Mouse (Mus musculus) kidney, embryonic 15.5 days (tissue): ENCODE measurements around the gene Rpp14. TPM values are rescaled to one million over a fixed set of nuclear protein-coding genes. Genes with fewer than 3 reads are reported as not detected.
A peak's percentile ranks its signal among the peaks of the same experiment; 100 is the strongest.

Experiments
- ATAC-seq: fragments of 200-750 bp; cut with Nextera tagmentation; replicated peaks from 2 replicates; pipeline ENCODE4 v1.8.0; 2017; ENCODE audit warnings: moderate TSS enrichment; ENCODE audit not compliant: low FRiP score
- H3K27ac ChIP-seq: fragments of 300-500 bp; sonication (generic); 2 replicates; pipeline ENCODE4 v1.5.1; 2015; ENCODE audit warnings: mild to moderate bottlenecking, inconsistent platforms
- H3K27me3 ChIP-seq: fragments of 300-500 bp; sonication (generic); 2 replicates; pipeline ENCODE4 v1.6.1; 2015; ENCODE audit warnings: inconsistent platforms
- H3K36me3 ChIP-seq: fragments of 300-500 bp; sonication (generic); 2 replicates; pipeline ENCODE4 v1.6.1; 2015; ENCODE audit warnings: inconsistent platforms
- H3K4me1 ChIP-seq: fragments of 300-500 bp; sonication (generic); 2 replicates; pipeline ENCODE4 v1.6.1; 2015; ENCODE audit warnings: inconsistent platforms
- H3K4me2 ChIP-seq: fragments of 300-500 bp; sonication (generic); 2 replicates; pipeline ENCODE4 v1.6.1; 2015; ENCODE audit warnings: moderate library complexity, mild to moderate bottlenecking, inconsistent platforms
- H3K4me3 ChIP-seq: fragments of 300-500 bp; sonication (generic); replicated peaks from 2 replicates; pipeline ENCODE4 v1.5.1; 2015; ENCODE audit warnings: mild to moderate bottlenecking, inconsistent platforms
- H3K9ac ChIP-seq: fragments of 300-500 bp; sonication (generic); 2 replicates; pipeline ENCODE4 v1.6.1; 2015; ENCODE audit warnings: mild to moderate bottlenecking, inconsistent platforms
- H3K9me3 ChIP-seq: fragments of 300-500 bp; sonication (generic); replicated peaks from 2 replicates; pipeline ENCODE4 v1.6.1; 2016; ENCODE audit warnings: inconsistent platforms
- WGBS: fragments of 180-500 bp; shearing (Covaris S2); methylation state at CpG from one replicate; pipeline ENCODE4 v1.1.7; 2015; ENCODE audit warnings: mixed read lengths; 5-methylcytosine and 5-hydroxymethylcytosine counted together
- polyA plus RNA-seq: library from polyadenylated mRNA; unstranded; fragments of >200 nt; fragmentation: Nextera tagmentation; extraction: Ambion mirVana; gene quantifications from 2 replicates; pipeline ENCODE4 v1.2.1, GENCODE M21; 2015

Gene Rpp14
- polyA plus RNA-seq, 1 experiment from 2014 or later = 53.0 TPM

DNA sequence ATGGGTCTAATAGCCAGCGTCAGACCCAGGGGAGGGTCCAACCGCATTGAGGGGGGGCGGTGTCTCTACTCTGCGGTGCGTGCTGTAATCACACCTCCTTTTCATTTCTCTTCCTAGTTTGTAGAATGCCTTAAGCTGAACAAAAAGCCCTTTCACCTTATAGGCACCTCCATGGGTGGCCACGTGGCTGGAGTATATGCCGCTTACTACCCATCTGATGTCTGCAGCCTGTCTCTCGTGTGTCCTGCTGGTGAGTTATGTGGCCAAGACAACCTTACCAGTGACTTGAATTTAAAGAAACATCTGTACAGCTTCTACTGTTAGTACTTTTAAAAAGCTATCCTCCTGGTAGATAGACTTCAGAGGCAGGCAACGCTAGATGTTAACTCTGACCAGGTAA lies 37.6 kb upstream of the Rpp14 start:
- no peak overlapping the region for H3K4me3 ChIP-seq
- peaks cover 23% of the 10 kb centered on the region for H3K36me3 ChIP-seq
- H3K4me1 ChIP-seq = no peaks in the 10 kb centered on the region
- H3K27me3 ChIP-seq = no peaks in the 10 kb centered on the region
- no peak for ATAC-seq
- WGBS = 92% methylated on average over 9 of the region's 9 CpGs
- no peaks in the 10 kb centered on the region for H3K9me3 ChIP-seq
- no peak overlapping the region for H3K27ac ChIP-seq
- H3K4me2 ChIP-seq = no peak overlapping the region
- no peak overlapping the region for H3K9ac ChIP-seq

DNA sequence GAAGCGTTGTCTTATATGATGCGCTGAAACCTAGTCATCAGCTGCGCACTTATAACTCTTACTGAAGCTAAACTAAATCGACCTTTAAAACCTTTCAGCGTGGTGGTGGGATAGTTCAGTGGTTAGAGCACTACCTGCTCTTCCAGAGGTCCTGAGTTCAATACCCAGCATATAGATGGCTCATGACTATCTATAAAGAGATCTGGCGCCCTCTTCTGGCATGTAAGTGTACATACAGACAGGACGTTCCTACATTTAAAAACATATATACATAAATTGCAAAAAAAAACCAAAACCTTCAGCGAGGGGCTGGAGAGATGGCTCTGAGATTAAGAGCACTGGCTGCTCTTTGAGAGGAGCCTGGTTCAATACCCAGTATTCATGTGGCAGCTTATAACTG lies 35.8 kb upstream of the Rpp14 start:
- H3K9me3 ChIP-seq = no peaks in the 10 kb centered on the region

DNA sequence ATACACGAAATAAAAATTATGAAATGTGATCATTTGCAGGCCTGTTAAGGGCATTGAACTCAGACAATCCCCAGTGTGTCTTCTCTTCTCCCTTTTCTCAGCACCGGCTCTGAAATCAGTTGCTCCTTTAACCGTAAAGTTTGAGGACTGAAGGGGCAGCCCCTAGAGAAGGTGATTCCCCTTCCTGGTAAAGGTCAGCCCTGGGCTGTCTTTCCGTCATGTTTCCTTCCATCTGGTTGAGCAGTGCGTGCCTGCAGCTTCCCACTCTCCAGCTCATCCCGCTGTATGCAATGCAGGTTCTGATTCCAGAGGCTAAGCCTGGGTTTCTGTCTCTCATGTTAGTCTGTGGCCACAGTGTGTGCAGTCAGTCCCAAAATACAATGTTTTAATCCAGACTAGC lies 35.4 kb upstream of the Rpp14 start:
- ATAC-seq = no peak
- Histone ChIP-seq H3K9me3 (no peaks in the 10 kb centered on the region), H3K36me3 (peaks cover 32% of the 10 kb centered on the region), H3K4me2 (no peak overlapping the region), H3K4me3 (no peak overlapping the region), H3K4me1 (no peaks in the 10 kb centered on the region), H3K27me3 (no peaks in the 10 kb centered on the region), H3K27ac (no peak overlapping the region), H3K9ac (no peak overlapping the region)
- 87% methylated on average over 6 of the region's 6 CpGs for WGBS

More for the DNA sequence above, 35.8 kb upstream of the Rpp14 start:
- Histone ChIP-seq H3K4me1 (no peaks in the 10 kb centered on the region), H3K4me3 (no peak overlapping the region), H3K4me2 (no peak overlapping the region), H3K36me3 (peaks cover 27% of the 10 kb centered on the region), H3K27me3 (no peaks in the 10 kb centered on the region), H3K9ac (no peak overlapping the region), H3K27ac (no peak overlapping the region)
- no peak for ATAC-seq
- WGBS = 67% methylated on average over 8 of the region's 8 CpGs

DNA sequence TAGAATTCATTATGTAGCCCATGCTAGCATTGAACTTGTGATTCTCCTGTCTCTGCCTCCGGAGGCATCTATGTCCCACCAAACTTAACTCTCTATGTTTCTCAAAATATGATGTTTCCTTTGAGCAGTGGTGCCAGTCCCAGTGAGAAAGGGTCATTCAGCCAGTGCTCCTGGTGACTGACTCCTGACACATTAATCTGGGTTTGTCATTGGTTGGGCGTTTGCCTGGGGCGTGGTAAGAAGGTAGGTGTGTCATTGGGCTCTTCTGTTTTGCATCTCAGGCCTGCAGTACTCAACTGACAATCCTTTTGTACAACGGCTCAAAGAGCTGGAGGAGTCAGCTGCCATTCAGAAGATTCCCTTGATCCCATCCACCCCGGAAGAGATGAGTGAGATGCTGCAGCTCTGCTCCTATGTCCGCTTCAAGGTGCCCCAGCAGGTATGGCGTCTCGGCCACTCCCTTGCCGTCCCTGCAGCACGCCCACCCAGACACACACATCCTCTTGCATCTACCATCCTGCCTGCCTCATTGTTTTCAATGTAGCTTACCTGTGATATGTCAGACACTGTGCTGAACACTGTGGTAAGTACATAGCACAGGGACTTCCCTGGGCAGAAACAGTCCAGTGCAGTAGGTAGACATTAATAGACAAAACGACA lies 34.9 kb upstream of the Rpp14 start:
- Histone ChIP-seq H3K36me3 (peaks cover 37% of the 10 kb centered on the region), H3K27me3 (no peaks in the 10 kb centered on the region), H3K9ac (no peak overlapping the region), H3K4me1 (no peaks in the 10 kb centered on the region), H3K4me3 (no peak overlapping the region), H3K27ac (no peak overlapping the region), H3K4me2 (no peak overlapping the region), H3K9me3 (no peaks in the 10 kb centered on the region)
- WGBS = 86% methylated on average over 11 of the region's 11 CpGs
- ATAC-seq = no peak

DNA sequence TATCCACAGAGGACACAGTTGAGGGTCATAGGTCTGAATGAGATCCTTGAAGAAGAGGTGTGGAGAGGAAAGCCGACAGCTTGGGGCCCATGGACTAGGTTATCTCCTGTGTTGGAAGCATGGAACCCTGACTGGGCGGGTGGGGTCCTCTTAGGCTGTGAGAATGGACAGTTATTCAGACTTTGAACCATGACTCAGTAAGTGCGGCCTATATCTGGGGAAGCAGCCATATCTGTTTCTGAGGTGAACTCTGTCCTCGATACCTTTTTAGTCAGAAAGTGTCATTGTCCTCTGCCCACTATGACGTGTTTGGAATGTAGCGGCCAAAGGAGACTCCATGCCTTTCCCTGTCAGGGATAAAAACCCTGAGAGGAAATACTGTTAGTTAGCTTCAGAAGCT lies 33.3 kb upstream of the Rpp14 start:
- Histone ChIP-seq H3K27ac (no peak overlapping the region), H3K4me2 (no peak overlapping the region), H3K4me3 (no peak overlapping the region), H3K27me3 (no peaks in the 10 kb centered on the region), H3K9me3 (no peaks in the 10 kb centered on the region), H3K36me3 (peaks cover 38% of the 10 kb centered on the region), H3K4me1 (no peaks in the 10 kb centered on the region), H3K9ac (no peak overlapping the region)
- no peak for ATAC-seq
- 94% methylated on average over 6 of the region's 6 CpGs for WGBS

DNA sequence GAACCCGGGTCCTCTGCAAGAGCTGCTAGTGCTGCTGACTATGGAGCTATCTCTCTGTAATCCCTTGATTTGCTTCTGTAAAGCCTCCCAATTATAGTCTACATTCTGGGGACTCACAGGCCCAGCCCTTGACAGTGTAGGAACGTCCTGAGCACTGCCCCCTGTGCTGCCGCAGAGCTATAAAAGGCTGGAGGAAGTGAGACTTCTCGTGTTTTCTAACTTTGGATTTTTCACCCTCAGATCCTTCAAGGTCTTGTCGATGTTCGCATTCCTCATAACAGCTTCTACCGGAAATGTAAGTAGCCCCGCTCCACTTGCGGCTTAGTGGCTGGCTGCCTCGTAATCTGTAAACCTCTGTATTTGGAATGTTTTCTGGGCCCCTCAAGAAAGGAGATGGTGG lies 30.8 kb upstream of the Rpp14 start:
- no peaks in the 10 kb centered on the region for H3K9me3 ChIP-seq
- H3K27me3 ChIP-seq = no peaks in the 10 kb centered on the region
- 90% methylated on average over 10 of the region's 10 CpGs for WGBS
- no peaks in the 10 kb centered on the region for H3K4me1 ChIP-seq
- H3K36me3 ChIP-seq = peaks cover 28% of the 10 kb centered on the region
- no peak overlapping the region for H3K9ac ChIP-seq
- ATAC-seq = no peak
- H3K4me3 ChIP-seq = no peak overlapping the region
- no peak overlapping the region for H3K4me2 ChIP-seq
- no peak overlapping the region for H3K27ac ChIP-seq

DNA sequence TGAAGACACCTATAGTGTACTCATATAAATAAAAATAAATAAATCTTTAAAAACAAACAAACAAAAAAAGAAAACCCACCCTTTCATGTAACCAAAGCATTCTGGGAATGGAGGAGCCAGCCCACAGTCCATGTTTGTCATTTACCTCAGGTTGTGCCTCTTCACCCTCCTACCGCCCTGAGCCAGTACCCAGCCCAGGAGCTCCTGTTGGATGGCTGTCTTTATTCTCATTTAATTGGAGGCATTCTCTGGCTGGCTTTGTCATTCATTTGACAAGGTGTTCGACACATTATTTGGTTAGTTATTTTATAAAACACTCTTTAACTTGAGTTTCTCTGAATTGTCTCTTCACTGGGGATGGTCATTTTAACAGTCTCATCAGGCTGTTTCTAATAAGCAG lies 28.3 kb upstream of the Rpp14 start:
- WGBS = 95% methylated on average over 2 of the region's 2 CpGs

DNA sequence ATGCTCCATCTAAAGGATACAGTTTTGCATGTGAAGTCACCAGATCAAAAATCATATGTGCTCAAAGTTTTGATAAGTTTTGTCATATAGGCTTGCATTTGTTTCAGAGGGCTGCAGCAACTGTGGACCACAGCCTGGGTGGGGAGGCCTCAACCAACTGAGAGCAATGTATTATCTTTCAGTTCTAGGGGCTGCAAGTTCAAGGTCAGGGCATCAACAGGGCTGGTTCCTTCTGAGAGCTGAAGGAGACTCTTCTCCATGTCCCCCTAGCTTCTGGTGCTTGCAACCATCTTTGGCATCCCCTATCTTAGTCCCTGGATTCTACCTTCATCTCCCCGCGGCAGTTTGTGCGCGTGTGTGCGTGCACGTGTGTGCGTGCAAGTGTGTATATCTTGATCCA lies 27.5 kb upstream of the Rpp14 start:
- no peaks in the 10 kb centered on the region for H3K27me3 ChIP-seq
- H3K9me3 ChIP-seq = no peaks in the 10 kb centered on the region
- no peak overlapping the region for H3K9ac ChIP-seq
- H3K27ac ChIP-seq = no peak overlapping the region
- ATAC-seq = no peak
- H3K4me3 ChIP-seq = no peak overlapping the region
- H3K36me3 ChIP-seq = peaks cover 14% of the 10 kb centered on the region
- H3K4me1 ChIP-seq = no peaks in the 10 kb centered on the region
- no peak overlapping the region for H3K4me2 ChIP-seq
- WGBS = 94% methylated on average over 7 of the region's 7 CpGs

More for the DNA sequence above, 28.3 kb upstream of the Rpp14 start:
- Histone ChIP-seq H3K36me3 (peaks cover 20% of the 10 kb centered on the region), H3K4me1 (no peaks in the 10 kb centered on the region), H3K9me3 (no peaks in the 10 kb centered on the region), H3K9ac (no peak overlapping the region), H3K4me3 (no peak overlapping the region), H3K27ac (no peak overlapping the region), H3K27me3 (no peaks in the 10 kb centered on the region), H3K4me2 (no peak overlapping the region)
- no peak for ATAC-seq

DNA sequence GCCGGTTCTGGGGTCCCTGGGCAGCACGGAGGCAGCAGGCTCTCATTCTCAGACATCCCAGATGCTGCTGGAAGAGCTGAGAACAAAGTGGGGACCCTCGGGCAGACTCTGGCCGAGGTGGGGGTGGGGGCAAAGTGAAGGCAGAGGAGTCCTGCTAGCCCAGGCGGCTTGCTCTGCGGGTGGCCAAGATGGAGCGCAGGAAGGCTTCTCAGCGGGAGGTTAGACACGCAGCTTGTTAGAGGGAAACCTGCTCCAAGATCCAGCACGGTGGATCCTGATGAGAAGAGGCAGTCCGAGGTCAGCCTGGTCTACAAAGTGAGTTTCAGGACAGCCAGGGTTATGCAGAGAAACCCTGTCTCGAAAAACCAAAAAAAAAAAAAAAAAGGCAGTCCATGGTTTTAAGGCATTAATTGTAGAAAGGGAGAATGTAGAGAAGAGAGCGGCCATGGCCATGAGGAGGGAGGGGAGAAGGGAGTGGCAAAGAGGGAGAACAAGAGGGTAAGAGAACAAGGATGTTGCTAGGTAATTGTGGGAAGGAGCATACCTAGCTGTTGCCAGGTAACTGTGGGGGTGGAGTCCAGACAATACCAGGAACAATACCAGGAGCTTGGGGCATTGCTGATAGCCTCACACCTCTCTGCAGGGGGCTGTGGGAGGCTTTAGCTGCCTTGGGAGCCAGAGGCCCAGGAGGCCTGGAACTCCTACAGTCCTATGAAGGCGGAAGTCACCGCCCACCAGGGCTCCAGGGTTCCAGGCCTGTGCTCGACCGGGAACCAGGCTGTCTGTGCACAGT lies 25.7 kb upstream of the Rpp14 start:
- Histone ChIP-seq H3K4me2 (no peak overlapping the region), H3K27me3 (no peaks in the 10 kb centered on the region), H3K9me3 (no peaks in the 10 kb centered on the region), H3K4me1 (no peaks in the 10 kb centered on the region), H3K9ac (no peak overlapping the region), H3K4me3 (no peak overlapping the region), H3K36me3 (peaks cover 9% of the 10 kb centered on the region), H3K27ac (no peak overlapping the region)
- ATAC-seq = peak; percentile 40; the same call in 1 of the 2 replicates
- 43% methylated on average over 17 of the region's 17 CpGs for whole genome bisulfite sequencing

DNA sequence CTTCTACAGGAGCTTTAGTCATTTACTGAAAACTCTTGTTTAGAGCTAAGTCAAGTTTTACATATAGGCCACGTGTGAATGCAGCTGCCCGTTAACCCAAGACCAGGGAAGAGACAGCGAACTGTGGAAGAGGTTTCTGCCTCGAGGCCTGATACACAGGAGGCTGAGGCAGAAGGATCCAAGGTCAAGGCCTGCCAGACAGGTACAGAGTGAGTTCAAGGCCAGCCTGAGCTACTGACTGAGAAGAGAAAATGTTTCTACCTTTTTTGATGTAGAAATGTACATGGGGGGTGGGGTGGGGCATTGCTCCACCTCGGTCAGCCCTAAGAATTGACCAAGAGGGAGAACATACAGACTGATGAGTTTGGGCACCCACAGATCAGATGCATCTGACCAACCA lies 24.1 kb upstream of the Rpp14 start:
- Histone ChIP-seq H3K9me3 (no peaks in the 10 kb centered on the region), H3K4me3 (no peak overlapping the region), H3K4me2 (no peak overlapping the region), H3K27ac (no peak overlapping the region), H3K36me3 (no peaks in the 10 kb centered on the region; the same call in 1 of the 2 replicates), H3K4me1 (no peaks in the 10 kb centered on the region), H3K9ac (no peak overlapping the region), H3K27me3 (no peaks in the 10 kb centered on the region)
- no peak for ATAC-seq
- 91% methylated on average over 5 of the region's 5 CpGs for WGBS

DNA sequence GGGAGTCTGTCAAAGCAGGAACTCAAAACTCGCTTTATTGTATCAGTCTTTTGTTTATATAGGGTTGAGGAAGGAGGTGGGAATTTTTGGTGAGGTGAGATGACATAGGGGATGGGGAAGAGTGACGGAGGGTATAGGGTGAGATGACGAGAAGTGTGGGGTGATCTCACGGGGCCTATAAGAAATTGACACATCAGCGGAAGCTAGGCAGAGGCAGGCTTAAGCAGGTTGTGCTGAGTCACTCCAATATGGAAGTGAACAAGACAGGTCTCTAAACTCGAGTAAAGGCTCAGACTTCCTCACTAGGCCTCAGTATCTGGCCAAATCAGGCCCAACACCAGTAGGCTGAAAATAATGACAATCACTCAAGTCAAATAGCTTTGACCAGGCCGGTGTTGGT lies 20.2 kb upstream of the Rpp14 start:
- Histone ChIP-seq H3K9me3 (no peaks in the 10 kb centered on the region), H3K27me3 (no peaks in the 10 kb centered on the region), H3K4me3 (no peak overlapping the region), H3K4me2 (no peak overlapping the region), H3K9ac (no peak overlapping the region), H3K36me3 (no peaks in the 10 kb centered on the region), H3K27ac (no peak overlapping the region), H3K4me1 (peaks cover 14% of the 10 kb centered on the region)
- WGBS = 90% methylated on average over 7 of the region's 7 CpGs
- no peak for ATAC-seq

DNA sequence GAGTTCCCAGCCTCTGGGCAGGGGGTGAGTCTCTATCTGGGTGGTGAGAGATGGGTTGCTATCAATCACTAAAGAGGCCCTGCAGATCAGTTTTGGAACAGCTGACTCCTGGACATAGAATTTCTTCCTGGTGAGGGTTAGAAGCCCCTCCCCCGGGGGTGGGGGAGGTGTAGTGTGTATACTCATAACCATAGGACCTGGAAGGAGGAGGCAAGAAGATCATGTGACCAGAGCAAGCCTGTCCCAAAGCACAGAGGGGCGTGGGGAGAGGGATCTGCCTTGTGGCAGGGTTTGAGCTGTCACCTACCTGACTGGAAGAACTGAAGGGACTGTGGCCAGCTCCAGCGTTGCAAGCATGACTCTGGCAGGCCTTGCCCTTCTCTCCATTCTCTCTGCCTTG lies 18.1 kb upstream of the Rpp14 start:
- H3K4me2 ChIP-seq = no peak overlapping the region
- H3K9me3 ChIP-seq = no peaks in the 10 kb centered on the region
- H3K27me3 ChIP-seq = no peaks in the 10 kb centered on the region
- H3K4me1 ChIP-seq = peaks cover 14% of the 10 kb centered on the region
- no peaks in the 10 kb centered on the region for H3K36me3 ChIP-seq
- no peak overlapping the region for H3K27ac ChIP-seq
- WGBS = 22% methylated on average over 3 of the region's 3 CpGs
- 0 out of 2 replicates have a peak, but pooled peaks have one; percentile 49 for ATAC-seq
- H3K9ac ChIP-seq = no peak overlapping the region
- no peak overlapping the region for H3K4me3 ChIP-seq
